Mouse (Mus musculus) ovary, adult 10 weeks (tissue): ENCODE results near the gene Emsy. TPM values are rescaled to one million over a fixed set of nuclear protein-coding genes. Genes with fewer than 3 reads are reported as not detected.

Experiments
- polyA plus RNA-seq: library from polyadenylated mRNA; stranded (reverse); fragments of 350-450 nt; fragmentation: Illumina TruSeq; extraction: RNeasy Lipid Tissue Mini Kit (QIAGEN cat#74804); gene quantifications from one replicate; pipeline ENCODE4 v1.2.3, GENCODE M21; 2014

Emsy gene
- polyA plus RNA-seq: 75.3 TPM

DNA sequence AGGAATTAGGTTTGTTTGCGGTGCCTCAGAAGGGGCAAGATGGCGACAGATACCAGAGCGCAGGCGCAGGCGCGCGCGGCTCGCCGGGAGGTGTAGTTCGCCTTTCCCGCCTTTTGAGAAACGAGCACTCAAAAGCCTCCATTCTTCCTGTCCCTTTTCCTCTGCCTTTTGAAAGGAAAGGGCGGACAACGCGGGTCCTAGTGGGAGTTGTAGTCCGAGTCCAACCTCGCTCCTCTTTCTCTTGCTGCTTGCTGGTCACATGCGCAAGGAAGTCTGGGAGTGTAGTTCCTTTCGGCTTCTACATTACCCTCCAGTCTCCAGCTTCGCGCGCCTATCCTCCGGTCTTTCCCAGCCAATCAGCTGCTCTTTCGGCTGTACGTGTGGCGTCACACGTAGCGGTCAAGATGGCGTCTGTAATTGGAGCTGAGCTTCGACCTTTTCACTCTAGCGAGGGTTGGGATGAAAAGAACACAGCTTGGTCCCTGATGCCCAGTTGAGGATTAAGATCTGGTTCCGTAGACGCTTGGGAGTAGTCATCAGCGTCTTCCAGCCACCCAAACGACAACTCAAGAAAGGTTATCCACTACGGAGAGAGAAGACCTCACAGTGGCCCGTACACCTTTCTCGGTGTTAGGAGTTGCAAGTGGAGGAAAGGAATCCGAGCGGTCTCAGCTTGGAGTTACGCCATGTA lies at the start of gene Emsy:
Gene Emsy (minus strand): TSS at position 253 of the 691 bp plus-strand sequence.

DNA sequence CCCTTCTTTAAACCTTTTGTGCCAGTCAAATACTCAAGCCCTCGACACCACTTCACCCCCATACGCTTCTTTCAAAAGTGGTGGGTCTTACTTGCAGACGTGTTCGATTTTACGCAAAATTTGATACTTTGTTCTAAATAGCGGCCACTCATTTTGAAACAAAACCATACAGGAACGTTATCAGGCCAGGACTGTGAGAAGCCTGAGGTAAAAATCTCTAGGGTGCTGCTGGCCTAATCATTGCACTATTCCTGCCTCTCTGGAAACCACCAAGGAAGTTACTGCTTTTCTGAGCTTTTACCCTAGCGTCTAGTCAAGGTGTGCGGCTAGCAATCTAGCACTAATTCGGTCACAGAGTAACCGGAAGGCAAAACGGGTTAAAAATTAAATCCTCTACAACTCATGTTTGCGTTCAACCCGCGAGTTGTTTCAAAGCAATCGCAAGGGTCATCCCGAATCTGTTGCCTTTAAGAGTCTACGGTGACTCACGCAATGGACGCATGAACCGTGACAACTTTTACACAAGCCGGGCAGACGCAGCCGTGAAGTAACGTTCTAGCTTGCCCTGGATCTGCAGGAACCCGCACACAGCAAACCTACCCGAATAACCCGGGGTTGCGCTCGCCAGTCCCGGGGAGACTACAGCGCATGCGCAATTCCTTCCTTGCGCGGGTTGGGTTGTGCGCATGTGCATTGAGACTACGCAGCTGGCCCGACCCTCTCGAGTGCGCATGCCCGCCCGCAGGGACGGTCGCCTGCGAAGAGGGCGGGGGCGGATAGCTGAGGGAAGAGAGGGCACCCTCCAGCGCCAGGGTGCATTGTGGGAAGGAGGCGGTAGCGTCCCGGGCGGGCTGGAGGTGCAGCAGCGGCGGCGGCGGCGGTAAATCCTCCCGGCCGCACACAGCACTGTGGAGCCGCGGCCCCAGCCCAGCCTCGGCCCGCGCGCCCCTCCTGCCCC lies 46.0 kb upstream of the Emsy start, which contains the start of gene Thap12:
Gene Thap12 (plus strand): TSS at position 821 of the 958 bp plus-strand sequence.

Other genes starting within 250 kb of the Emsy start
- not detected for gene Gucy2d, start 216.4 kb downstream of the Emsy start, polyA plus RNA-seq
- gene Lrrc32, start 167.5 kb downstream of the Emsy start, polyA plus RNA-seq: 1.6 TPM
- 242 TPM for gene Thap12, start 46.3 kb upstream of the Emsy start, polyA plus RNA-seq
- 0.31 TPM for gene Wnt11, start 178.3 kb upstream of the Emsy start, polyA plus RNA-seq